Mouse (Mus musculus) heart, adult 8-10 months (tissue): ENCODE data around the gene Krtap1-3. TPM values are rescaled to one million over a fixed set of nuclear protein-coding genes. Genes with fewer than 3 reads are reported as not detected.
A peak's percentile ranks its signal among the peaks of the same experiment; 100 is the strongest.
"Not testable (repeated sequence)": the region's sequence is repeated elsewhere in the genome, so short reads cannot be mapped to it uniquely, and the experiment has no call there.

Experiments
- DNase-seq: peaks from one replicate; pipeline ENCODE4 v3.0.0; 2022; ENCODE audit warnings: low spot score
- total RNA-seq, 4 experiments: library from RNA; stranded (reverse); gene quantifications; 2 replicates each; pipeline ENCODE4 v1.2.4; 2022

Krtap1-3 gene
- total RNA-seq, result not detected

GRCm38 (mm10) chr11:99590981-99591380, at the start of gene Krtap1-3:
Gene Krtap1-3 (minus strand): TSS chr11:99591339.
- DNase-seq, result no peak

- DNase-seq, result no peak
These were observed 49.8 kb upstream of the Krtap1-3 start for GRCm38 (mm10) chr11:99640926-99641325.

DNA sequence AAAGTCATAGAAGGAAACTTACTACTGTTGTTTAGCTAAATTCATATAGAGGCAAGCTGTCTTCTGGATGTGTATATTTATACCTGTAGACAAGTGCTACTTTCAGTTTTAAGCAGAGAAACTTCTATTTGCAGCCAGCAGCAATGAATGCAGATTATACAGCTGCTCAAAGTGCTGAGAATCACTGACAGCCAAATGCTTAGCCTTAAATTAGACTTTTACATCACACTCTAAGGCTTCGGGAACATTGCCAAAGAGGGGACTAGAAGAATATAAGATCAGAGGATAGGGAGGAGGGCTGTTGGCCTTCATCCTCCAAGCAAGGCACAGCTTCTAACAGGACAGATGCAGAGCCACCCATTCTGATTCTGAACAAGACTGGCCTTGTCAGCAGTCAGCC, 45.9 kb upstream of the Krtap1-3 start:
- no peak for DNase-seq

GRCm38 (mm10) chr11:99634653-99635134, 43.6 kb upstream of the Krtap1-3 start, which contains the start of gene Krtap4-2:
Gene Krtap4-2 (minus strand): TSS chr11:99635084.
- DNase-seq, result no peak

DNA sequence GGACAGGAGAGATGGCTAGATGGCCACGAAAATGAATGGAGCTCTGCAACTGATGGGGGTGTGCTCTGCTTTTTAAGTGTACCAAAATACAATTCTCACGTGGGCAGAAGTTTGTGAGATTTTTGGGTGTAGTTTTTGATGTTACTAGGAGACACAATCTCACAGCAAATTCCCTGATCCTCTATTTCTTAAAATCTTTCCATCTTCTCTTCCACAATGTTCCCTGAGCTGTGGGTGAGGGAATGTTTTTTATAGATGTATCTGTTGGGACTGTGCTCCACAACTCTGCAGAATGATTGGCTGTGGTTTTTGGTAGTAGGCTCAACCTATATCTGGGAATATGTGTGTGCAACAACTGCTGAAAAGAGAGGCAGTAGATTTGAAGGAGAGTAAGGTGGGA, 42.2 kb upstream of the Krtap1-3 start:
- DNase-seq, result no peak

DNA sequence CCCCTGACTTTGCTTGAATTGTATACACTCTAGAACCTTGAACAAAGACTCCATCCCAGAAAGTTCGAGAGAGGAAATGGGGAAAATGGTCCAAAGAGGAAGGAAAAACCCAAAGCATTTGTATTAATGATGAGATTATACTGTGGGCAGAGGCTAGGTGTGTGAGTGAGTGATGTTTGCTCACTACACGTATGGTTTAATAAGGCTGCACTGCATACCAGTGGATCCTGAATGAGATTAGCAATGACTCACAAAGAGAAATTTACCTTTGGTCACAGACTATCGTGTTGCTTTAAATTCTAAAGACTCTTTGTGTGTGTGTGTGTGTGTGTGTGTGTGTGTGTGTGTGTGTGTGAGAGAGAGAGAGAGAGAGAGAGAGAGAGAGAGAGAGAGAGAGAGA, 39.8 kb upstream of the Krtap1-3 start:
- no peak for DNase-seq

GRCm38 (mm10) chr11:99628138-99628537, 37.0 kb upstream of the Krtap1-3 start, which contains the start of gene Krtap4-1:
Gene Krtap4-1 (minus strand): TSS chr11:99628238.
- no peak for DNase-seq

DNA sequence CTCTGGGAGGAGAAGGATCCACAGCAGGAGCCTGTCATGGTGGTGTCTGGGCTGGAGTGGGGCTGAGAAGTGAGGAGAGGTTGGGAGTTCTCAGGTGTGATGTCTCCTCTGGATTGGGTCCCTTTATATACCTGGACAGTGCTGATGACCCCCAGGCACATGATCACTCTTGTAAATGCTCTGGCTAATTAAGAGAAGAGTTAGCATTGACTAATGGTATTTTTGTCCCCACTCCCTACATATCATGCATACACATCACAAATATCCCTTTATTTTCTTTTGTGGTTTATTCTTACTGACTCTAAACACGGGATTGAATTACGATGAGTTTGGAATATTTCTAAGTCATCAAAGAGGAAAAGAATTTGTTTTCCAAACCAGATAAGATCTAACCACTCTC, 29.2 kb upstream of the Krtap1-3 start, which contains the start of gene Gm11562:
Gene Gm11562 (minus strand): TSS at position 101 of the 400 bp plus-strand sequence.
- no peak for DNase-seq

- DNase-seq, result no peak
These were observed 23.7 kb upstream of the Krtap1-3 start, which contains the start of gene Krtap2-4 for GRCm38 (mm10) chr11:99614796-99615363. Gene Krtap2-4 (minus strand): TSS chr11:99614846.

GRCm38 (mm10) chr11:99610089-99610488, 18.9 kb upstream of the Krtap1-3 start, which contains the start of gene Gm11937:
Gene Gm11937 (minus strand): TSS chr11:99610189.
- DNase-seq, result not testable (repeated sequence)

- DNase-seq, result no peak
These were observed 18.0 kb upstream of the Krtap1-3 start for GRCm38 (mm10) chr11:99609126-99609525.

GRCm38 (mm10) chr11:99603208-99603607, 12.1 kb upstream of the Krtap1-3 start, which contains the start of gene Gm11938:
Gene Gm11938 (minus strand): TSS chr11:99603308.
- not testable (repeated sequence) for DNase-seq

- not testable (repeated sequence) for DNase-seq
These were observed 6.6 kb upstream of the Krtap1-3 start, which contains the start of gene Krtap9-3 for GRCm38 (mm10) chr11:99597742-99598141. Gene Krtap9-3 (minus strand): TSS chr11:99598105.

DNA sequence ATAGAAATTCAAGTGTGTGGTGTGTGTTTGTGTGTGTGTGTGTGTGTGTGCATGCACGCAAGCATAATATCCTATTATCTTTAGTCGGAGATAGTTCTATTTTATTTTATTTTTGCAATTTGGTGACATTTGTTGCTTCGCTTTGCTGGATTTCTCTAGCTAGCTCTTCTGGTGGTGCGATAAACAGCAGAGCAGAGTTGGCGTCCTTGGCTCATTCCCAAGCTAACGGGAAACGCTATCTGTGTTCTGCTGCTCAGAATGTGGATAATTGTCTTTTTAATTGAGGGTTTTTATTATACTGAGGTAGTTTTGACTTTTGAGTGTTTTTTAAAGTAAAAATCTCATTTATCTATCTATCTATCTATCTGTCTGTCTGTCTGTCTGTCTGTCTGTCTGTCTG, 6.0 kb downstream of the Krtap1-3 start:
- no peak for DNase-seq

DNA sequence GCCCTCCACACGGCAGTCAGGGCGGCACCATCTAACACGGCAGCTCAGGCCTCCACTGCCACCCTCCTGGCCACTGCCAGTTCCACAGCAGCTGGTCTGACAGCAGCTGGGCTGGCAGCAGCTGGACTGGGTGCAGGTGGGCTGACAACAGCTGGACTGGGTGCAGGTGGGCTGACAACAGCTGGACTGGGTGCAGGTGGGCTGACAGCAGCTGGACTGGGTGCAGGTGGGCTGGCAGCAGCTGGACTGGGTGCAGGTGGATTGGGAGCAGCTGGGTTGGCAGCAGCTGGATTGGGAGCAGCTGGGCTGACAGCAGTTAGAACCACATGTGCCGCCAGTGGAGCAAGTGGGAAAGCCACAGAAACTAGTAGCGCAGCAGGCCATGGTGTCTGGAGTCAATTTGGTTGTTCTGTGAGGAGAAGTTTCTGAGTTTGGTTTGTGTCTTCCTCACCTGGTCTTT, 7.9 kb downstream of the Krtap1-3 start, which contains the start of gene Krtap1-4:
Gene Krtap1-4 (minus strand): TSS at position 410 of the 460 bp plus-strand sequence.
- DNase-seq, result no peak

- DNase-seq, result no peak
These were observed 9.6 kb downstream of the Krtap1-3 start for GRCm38 (mm10) chr11:99581564-99581963.

DNA sequence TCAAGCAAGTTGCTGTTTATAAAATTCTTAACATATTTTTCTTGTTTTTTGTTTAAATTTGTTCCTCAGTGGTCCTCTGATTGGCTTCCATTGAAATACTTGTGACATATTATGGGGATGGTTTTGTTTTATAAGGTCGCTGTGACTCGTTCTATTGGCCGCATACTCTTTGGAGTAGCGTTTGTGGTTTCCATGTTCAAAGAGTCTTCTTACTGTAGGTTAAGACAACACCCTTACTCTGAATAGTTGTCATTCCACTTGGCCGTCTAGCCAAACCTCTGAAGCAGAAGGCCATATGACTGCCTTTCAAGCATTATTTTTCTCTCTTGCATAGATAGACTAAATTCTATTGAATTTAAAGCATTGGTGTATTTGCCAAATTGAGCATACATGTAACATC, 10.1 kb downstream of the Krtap1-3 start:
- no peak for DNase-seq

GRCm38 (mm10) chr11:99580636-99581035, 10.5 kb downstream of the Krtap1-3 start, which contains the start of gene Krtap1-5:
Gene Krtap1-5 (minus strand): TSS chr11:99581016.
- DNase-seq, result no peak

DNA sequence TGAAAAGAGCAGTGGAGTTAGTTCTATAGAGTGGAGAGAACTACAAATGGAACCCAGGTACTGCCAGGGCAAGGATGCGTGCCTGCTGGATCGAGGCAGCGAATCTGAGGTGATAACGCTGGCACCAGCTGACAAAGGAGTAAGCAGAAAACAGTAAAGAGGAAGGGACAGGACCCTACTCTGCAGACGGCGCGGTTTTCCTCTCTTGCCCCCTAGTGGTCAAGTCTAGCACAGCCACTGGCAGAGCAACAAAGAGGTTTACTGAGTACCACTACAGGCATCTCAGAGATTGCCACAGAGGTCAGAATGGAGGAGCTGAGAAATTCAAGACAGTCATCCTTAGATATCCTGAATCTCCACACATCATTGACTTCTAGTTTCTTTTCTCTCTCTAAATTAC, 17.0 kb downstream of the Krtap1-3 start:
- DNase-seq, result peak; percentile 26

DNA sequence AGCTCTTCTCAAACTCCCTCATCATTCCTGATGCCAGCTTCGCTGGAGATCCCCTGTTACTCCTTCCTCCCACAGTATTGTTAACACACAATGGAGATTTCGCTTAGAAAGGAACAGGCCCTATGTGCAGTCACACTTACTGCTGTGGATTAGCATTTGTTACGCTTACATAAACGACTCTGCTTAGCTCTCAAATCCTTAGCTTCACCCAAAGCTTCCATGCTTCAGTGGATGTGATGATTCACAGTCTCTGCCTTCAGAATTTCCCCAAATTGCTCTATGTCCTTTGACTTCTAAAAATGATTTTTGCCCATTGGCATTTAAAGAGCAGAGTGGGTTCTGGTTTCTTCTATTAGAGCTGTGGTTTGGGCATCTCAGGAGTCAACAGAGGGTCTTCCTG, 18.0 kb downstream of the Krtap1-3 start:
- DNase-seq, result no peak

DNA sequence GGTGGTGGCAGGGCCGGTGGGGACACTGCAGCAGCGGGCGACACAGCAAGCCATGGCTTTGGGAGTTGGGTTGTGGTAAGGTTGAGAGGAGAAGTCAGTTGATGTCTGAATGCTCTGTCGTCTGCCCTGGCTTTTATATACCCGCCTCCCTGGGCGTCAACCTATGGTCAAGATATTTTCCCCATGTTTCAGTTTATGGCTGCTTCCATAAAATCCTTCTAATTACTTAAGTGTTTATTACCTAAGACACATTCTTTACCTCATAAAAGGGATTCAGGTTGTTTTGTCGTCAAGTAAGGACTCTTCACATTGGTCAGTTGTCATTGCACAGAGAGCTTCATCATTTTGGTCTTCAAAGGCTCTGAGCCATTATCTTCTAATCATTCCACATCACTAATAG, 24.6 kb downstream of the Krtap1-3 start, which contains the start of gene Krtap3-1:
Gene Krtap3-1 (minus strand): TSS at position 101 of the 400 bp plus-strand sequence.
- no peak for DNase-seq

DNA sequence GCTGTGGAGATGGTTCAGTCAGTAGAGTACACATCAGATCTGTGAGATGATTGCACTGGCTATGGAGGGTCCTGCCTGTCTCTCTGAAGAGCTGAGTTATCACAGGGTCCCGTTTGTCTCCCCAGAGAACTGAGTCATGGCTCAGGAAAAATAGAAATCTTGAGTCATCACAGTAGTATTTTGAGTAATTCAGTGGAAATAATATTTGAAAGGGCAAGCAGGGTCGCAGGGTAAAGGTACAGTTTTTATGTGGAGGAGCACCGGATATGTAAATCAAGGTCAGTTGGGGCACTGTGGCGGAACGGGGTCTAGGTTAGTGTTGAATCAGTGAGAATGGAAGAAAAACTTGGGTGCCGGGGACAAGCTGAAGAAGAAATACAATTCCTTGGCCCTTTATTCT, 28.6 kb downstream of the Krtap1-3 start:
- no peak for DNase-seq

- DNase-seq, result no peak
These were observed 31.8 kb downstream of the Krtap1-3 start, which contains the start of gene Gm11939 for GRCm38 (mm10) chr11:99559366-99559765. Gene Gm11939 (minus strand): TSS chr11:99559466.
